Mouse (Mus musculus) olfactory bulb, adult 2 months (tissue): ENCODE data around the gene Sept4.

Source experiments
- CTCF ChIP-seq: fragments of 200-500 bp; IDR thresholded peaks from 2 replicates; pipeline ENCODE4 v1.5.1; 2012; ENCODE audit warnings: low read depth, mild to moderate bottlenecking, low read length, moderate library complexity; ENCODE audit not compliant: insufficient read depth
- POLR2A ChIP-seq: fragments of 200-500 bp; IDR thresholded peaks from 2 replicates; pipeline ENCODE4 v1.6.1; 2012; ENCODE audit warnings: mild to moderate bottlenecking, low read depth, low read length, moderate library complexity; ENCODE audit not compliant: insufficient read depth

- no peak for TF ChIP-seq CTCF
- no peak for TF ChIP-seq POLR2A
Observed at GRCm38 (mm10) chr11:87527364-87527763, 41.3 kb upstream of the Sept4 start.
